Mouse (Mus musculus): Measurements from ENCODE around the gene Ctsl. TPM values are rescaled to one million over a fixed set of nuclear protein-coding genes. Genes with fewer than 3 reads are reported as not detected.

Ctsl gene
- polyA plus RNA-seq, 1 experiment from 2014 or later = 151 TPM

- ATAC-seq (replicated peaks; ENCODE audit: insufficient number of reproducible peaks, low FRiP score, low TSS enrichment, low read depth) = no peak
- no peak for DNase-seq (ENCODE audit: low spot score)
- WGBS = 84% methylated on average over 8 of the region's 8 CpGs
Observed at GRCm38 (mm10) chr13:64322561-64323281, 48.0 kb downstream of the Ctsl start.

GRCm38 (mm10) chr13:64320334-64320733 lies 50.4 kb downstream of the Ctsl start:
- DNase-seq (ENCODE audit: low spot score) = no peak
- no peaks in the 10 kb centered on the region for H3K36me3 ChIP-seq (replicated peaks; ENCODE audit: control insufficient read depth, insufficient read depth, low read depth, low read length)
- H3K27ac ChIP-seq (replicated peaks; ENCODE audit: low read depth, low read length) = no peak overlapping the region
- 81% methylated on average over 8 of the region's 8 CpGs for WGBS
- ATAC-seq (replicated peaks; ENCODE audit: insufficient number of reproducible peaks, low FRiP score, low TSS enrichment, low read depth) = no peak
- H3K9ac ChIP-seq (replicated peaks; ENCODE audit: low read length) = no peak overlapping the region
- no peaks in the 10 kb centered on the region for H3K27me3 ChIP-seq (ENCODE audit: control insufficient read depth, insufficient read depth, low read length)
- H3K4me3 ChIP-seq (ENCODE audit: low read depth, low read length) = no peak overlapping the region
- H3K4me2 ChIP-seq (ENCODE audit: low read depth, low read length) = no peak overlapping the region
- no peaks in the 10 kb centered on the region for H3K4me1 ChIP-seq (ENCODE audit: control insufficient read depth, insufficient read depth, low read length)
- H3K9me3 ChIP-seq (replicated peaks; ENCODE audit: control insufficient read depth, low read length) = no peaks in the 10 kb centered on the region

More at GRCm38 (mm10) chr13:64322561-64323281, 48.0 kb downstream of the Ctsl start:
- Histone ChIP-seq H3K4me2 (ENCODE audit: low read depth, low read length) (no peak overlapping the region), H3K27me3 (ENCODE audit: control insufficient read depth, insufficient read depth, low read length) (no peaks in the 10 kb centered on the region), H3K4me1 (ENCODE audit: control insufficient read depth, insufficient read depth, low read length) (no peaks in the 10 kb centered on the region), H3K36me3 (replicated peaks; ENCODE audit: control insufficient read depth, insufficient read depth, low read depth, low read length) (no peaks in the 10 kb centered on the region), H3K9me3 (replicated peaks; ENCODE audit: control insufficient read depth, low read length) (no peaks in the 10 kb centered on the region), H3K9ac (replicated peaks; ENCODE audit: low read length) (no peak overlapping the region), H3K4me3 (ENCODE audit: low read depth, low read length) (no peak overlapping the region), H3K27ac (replicated peaks; ENCODE audit: low read depth, low read length) (no peak overlapping the region)

GRCm38 (mm10) chr13:64319782-64320181 lies 50.9 kb downstream of the Ctsl start:
- no peaks in the 10 kb centered on the region for H3K4me1 ChIP-seq (ENCODE audit: control insufficient read depth, insufficient read depth, low read length)
- no peaks in the 10 kb centered on the region for H3K36me3 ChIP-seq (replicated peaks; ENCODE audit: control insufficient read depth, insufficient read depth, low read depth, low read length)
- no peak for DNase-seq (ENCODE audit: low spot score)
- H3K4me3 ChIP-seq (ENCODE audit: low read depth, low read length) = no peak overlapping the region
- H3K27ac ChIP-seq (replicated peaks; ENCODE audit: low read depth, low read length) = no peak overlapping the region
- no peaks in the 10 kb centered on the region for H3K9me3 ChIP-seq (replicated peaks; ENCODE audit: control insufficient read depth, low read length)
- no peak overlapping the region for H3K9ac ChIP-seq (replicated peaks; ENCODE audit: low read length)
- ATAC-seq (replicated peaks; ENCODE audit: insufficient number of reproducible peaks, low FRiP score, low TSS enrichment, low read depth) = no peak
- no peak overlapping the region for H3K4me2 ChIP-seq (ENCODE audit: low read depth, low read length)
- H3K27me3 ChIP-seq (ENCODE audit: control insufficient read depth, insufficient read depth, low read length) = no peaks in the 10 kb centered on the region

- no peak overlapping the region for H3K27ac ChIP-seq (replicated peaks; ENCODE audit: low read depth, low read length)
- WGBS = 86% methylated on average over 2 of the region's 2 CpGs
Observed at GRCm38 (mm10) chr13:64318355-64318754, 52.3 kb downstream of the Ctsl start.

GRCm38 (mm10) chr13:64315483-64316050 lies 55.1 kb downstream of the Ctsl start:
- no peaks in the 10 kb centered on the region for H3K4me1 ChIP-seq (ENCODE audit: control insufficient read depth, insufficient read depth, low read length)
- H3K27me3 ChIP-seq (ENCODE audit: control insufficient read depth, insufficient read depth, low read length) = no peaks in the 10 kb centered on the region
- no peak overlapping the region for H3K4me3 ChIP-seq (ENCODE audit: low read depth, low read length)
- H3K9me3 ChIP-seq (replicated peaks; ENCODE audit: control insufficient read depth, low read length) = no peaks in the 10 kb centered on the region
- H3K36me3 ChIP-seq (replicated peaks; ENCODE audit: control insufficient read depth, insufficient read depth, low read depth, low read length) = no peaks in the 10 kb centered on the region
- WGBS = 1% methylated on average over 3 of the region's 3 CpGs
- H3K9ac ChIP-seq (replicated peaks; ENCODE audit: low read length) = no peak overlapping the region
- no peak overlapping the region for H3K4me2 ChIP-seq (ENCODE audit: low read depth, low read length)
- no peak overlapping the region for H3K27ac ChIP-seq (replicated peaks; ENCODE audit: low read depth, low read length)
- peak; percentile 87 for DNase-seq (ENCODE audit: low spot score)
- no peak for ATAC-seq (replicated peaks; ENCODE audit: insufficient number of reproducible peaks, low FRiP score, low TSS enrichment, low read depth)

More at GRCm38 (mm10) chr13:64318355-64318754, 52.3 kb downstream of the Ctsl start:
- no peaks in the 10 kb centered on the region for H3K9me3 ChIP-seq (replicated peaks; ENCODE audit: control insufficient read depth, low read length)
- H3K9ac ChIP-seq (replicated peaks; ENCODE audit: low read length) = no peak overlapping the region
- H3K4me1 ChIP-seq (ENCODE audit: control insufficient read depth, insufficient read depth, low read length) = no peaks in the 10 kb centered on the region
- ATAC-seq (replicated peaks; ENCODE audit: insufficient number of reproducible peaks, low FRiP score, low TSS enrichment, low read depth) (no peak), DNase-seq (ENCODE audit: low spot score) (no peak)
- no peak overlapping the region for H3K4me3 ChIP-seq (ENCODE audit: low read depth, low read length)
- H3K27me3 ChIP-seq (ENCODE audit: control insufficient read depth, insufficient read depth, low read length) = no peaks in the 10 kb centered on the region
- H3K36me3 ChIP-seq (replicated peaks; ENCODE audit: control insufficient read depth, insufficient read depth, low read depth, low read length) = no peaks in the 10 kb centered on the region
- H3K4me2 ChIP-seq (ENCODE audit: low read depth, low read length) = no peak overlapping the region

- no peaks in the 10 kb centered on the region for H3K36me3 ChIP-seq (replicated peaks; ENCODE audit: control insufficient read depth, insufficient read depth, low read depth, low read length)
- H3K9me3 ChIP-seq (replicated peaks; ENCODE audit: control insufficient read depth, low read length) = no peaks in the 10 kb centered on the region
- no peak overlapping the region for H3K27ac ChIP-seq (replicated peaks; ENCODE audit: low read depth, low read length)
- no peak overlapping the region for H3K4me3 ChIP-seq (ENCODE audit: low read depth, low read length)
- no peaks in the 10 kb centered on the region for H3K4me1 ChIP-seq (ENCODE audit: control insufficient read depth, insufficient read depth, low read length)
- DNase-seq (ENCODE audit: low spot score) (no peak), ATAC-seq (replicated peaks; ENCODE audit: insufficient number of reproducible peaks, low FRiP score, low TSS enrichment, low read depth) (no peak)
- no peaks in the 10 kb centered on the region for H3K27me3 ChIP-seq (ENCODE audit: control insufficient read depth, insufficient read depth, low read length)
- WGBS = 74% methylated on average over 3 of the region's 3 CpGs
- H3K9ac ChIP-seq (replicated peaks; ENCODE audit: low read length) = no peak overlapping the region
- no peak overlapping the region for H3K4me2 ChIP-seq (ENCODE audit: low read depth, low read length)
Observed at GRCm38 (mm10) chr13:64314041-64314440, 56.6 kb downstream of the Ctsl start.

- H3K4me1 ChIP-seq (ENCODE audit: control insufficient read depth, insufficient read depth, low read length) = no peaks in the 10 kb centered on the region
- ATAC-seq (replicated peaks; ENCODE audit: insufficient number of reproducible peaks, low FRiP score, low TSS enrichment, low read depth) (peak; percentile 64), DNase-seq (ENCODE audit: low spot score) (no peak)
- peak overlapping the region; percentile 63 for H3K4me2 ChIP-seq (ENCODE audit: low read depth, low read length)
- H3K36me3 ChIP-seq (replicated peaks; ENCODE audit: control insufficient read depth, insufficient read depth, low read depth, low read length) = no peaks in the 10 kb centered on the region
- H3K9ac ChIP-seq (replicated peaks; ENCODE audit: low read length) = peak overlapping the region; percentile 37
- H3K27ac ChIP-seq (replicated peaks; ENCODE audit: low read depth, low read length) = no peak overlapping the region
- no peaks in the 10 kb centered on the region for H3K9me3 ChIP-seq (replicated peaks; ENCODE audit: control insufficient read depth, low read length)
- 3% methylated on average over 2 of the region's 2 CpGs for WGBS
- no peaks in the 10 kb centered on the region for H3K27me3 ChIP-seq (ENCODE audit: control insufficient read depth, insufficient read depth, low read length)
- H3K4me3 ChIP-seq (ENCODE audit: low read depth, low read length) = peak overlapping the region; percentile 65
Observed at GRCm38 (mm10) chr13:64312916-64313289, 57.8 kb downstream of the Ctsl start.

Data from embryonic facial prominence, embryonic 11.5 days (tissue).